Mouse (Mus musculus): ENCODE measurements around the gene Nif3l1.

The Nif3l1 gene

GRCm38 (mm10) chr1:58422879-58423278 lies 22.1 kb upstream of the Nif3l1 start:
- peak; percentile 89 for DNase-seq (ENCODE audit: low read depth, low spot score)

DNA sequence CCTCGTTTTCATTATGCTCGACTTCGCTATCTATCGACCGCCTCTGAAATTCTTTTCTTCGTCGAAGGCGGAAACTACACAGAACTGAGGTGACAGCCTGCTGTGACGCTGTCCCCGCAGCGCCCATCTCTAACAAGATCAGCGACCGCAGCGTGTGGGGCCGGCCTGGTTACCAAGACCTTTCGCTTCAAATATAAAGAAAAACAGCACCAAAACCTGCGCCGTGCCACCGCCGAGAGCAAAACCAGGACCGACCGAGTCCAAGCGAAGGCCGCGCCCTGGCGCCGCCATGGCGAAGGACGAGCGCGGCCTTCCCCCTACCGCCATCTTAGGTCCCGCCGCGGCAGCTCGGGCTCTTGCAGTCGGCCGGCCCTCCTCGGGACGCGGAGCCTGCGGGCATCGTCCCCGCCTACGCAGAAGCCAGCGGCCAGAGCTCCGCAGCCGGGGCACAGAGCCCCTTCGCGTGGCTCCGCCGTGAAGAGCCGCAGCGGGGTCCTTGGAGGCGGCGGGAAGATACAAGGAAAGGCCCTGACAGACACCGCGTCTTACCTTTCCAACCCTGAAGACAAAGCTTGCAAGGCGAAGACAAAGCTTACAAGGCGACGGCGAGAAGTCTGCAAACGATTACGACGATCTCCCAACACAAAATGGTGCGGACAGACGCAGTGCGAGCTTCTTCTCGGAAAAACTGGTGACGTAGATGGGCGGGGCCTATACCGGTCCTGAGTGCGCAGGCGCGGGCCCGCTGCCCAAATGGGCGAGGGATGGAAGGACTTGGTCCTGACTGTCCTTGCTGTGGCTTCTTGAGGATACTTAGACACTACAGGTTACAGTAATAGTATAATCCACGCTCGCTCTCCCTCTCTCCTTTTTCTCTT lies 21.3 kb upstream of the Nif3l1 start, which contains the start of gene Clk1:
Gene Clk1 (minus strand): TSS at position 696 of the 878 bp plus-strand sequence.
- DNase-seq (ENCODE audit: low read depth, low spot score) = peak; percentile 96
- peaks cover 14% of the 10 kb centered on the region for H3K36me3 ChIP-seq (ENCODE audit: control insufficient read depth, insufficient read depth, low read length, poor library complexity, severe bottlenecking)

More at GRCm38 (mm10) chr1:58422879-58423278, 22.1 kb upstream of the Nif3l1 start:
- no peaks in the 10 kb centered on the region for H3K27me3 ChIP-seq (ENCODE audit: control insufficient read depth, insufficient read depth, low read length, poor library complexity, severe bottlenecking)
- H3K36me3 ChIP-seq (ENCODE audit: control insufficient read depth, insufficient read depth, low read length, poor library complexity, severe bottlenecking) = peaks cover 16% of the 10 kb centered on the region

GRCm38 (mm10) chr1:58424551-58424950 lies 20.4 kb upstream of the Nif3l1 start:
- no peaks in the 10 kb centered on the region for H3K27me3 ChIP-seq (ENCODE audit: control insufficient read depth, insufficient read depth, low read length, poor library complexity, severe bottlenecking)
- no peak for DNase-seq (ENCODE audit: low read depth, low spot score)
- peaks cover 8% of the 10 kb centered on the region for H3K36me3 ChIP-seq (ENCODE audit: control insufficient read depth, insufficient read depth, low read length, poor library complexity, severe bottlenecking)

More for the DNA sequence above, 21.3 kb upstream of the Nif3l1 start, which contains the start of gene Clk1:
- H3K27me3 ChIP-seq (ENCODE audit: control insufficient read depth, insufficient read depth, low read length, poor library complexity, severe bottlenecking) = no peaks in the 10 kb centered on the region

DNA sequence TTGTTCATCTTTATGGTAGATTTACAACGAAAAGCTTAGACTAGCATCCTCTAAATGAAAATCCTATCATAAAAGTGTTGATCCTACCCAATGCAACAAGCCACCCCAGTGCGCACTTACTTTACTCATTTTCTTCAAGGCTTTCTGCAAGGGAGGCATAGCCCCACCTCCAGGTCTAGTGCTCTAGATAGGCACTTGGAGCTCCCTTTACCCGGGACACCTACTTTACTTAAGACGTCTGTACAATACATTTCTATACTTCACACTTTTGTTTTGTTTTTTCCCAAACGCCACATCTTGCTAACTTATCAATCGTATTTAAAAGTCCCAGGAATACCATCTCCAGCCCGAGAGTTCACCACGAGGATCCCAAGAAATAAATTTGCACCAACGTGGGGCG lies 260 bp upstream of the Nif3l1 start:
- no peak for DNase-seq (ENCODE audit: low read depth, low spot score)
- Histone ChIP-seq H3K36me3 (ENCODE audit: control insufficient read depth, insufficient read depth, low read length, poor library complexity, severe bottlenecking) (peaks cover 7% of the 10 kb centered on the region), H3K27me3 (ENCODE audit: control insufficient read depth, insufficient read depth, low read length, poor library complexity, severe bottlenecking) (no peaks in the 10 kb centered on the region)

DNA sequence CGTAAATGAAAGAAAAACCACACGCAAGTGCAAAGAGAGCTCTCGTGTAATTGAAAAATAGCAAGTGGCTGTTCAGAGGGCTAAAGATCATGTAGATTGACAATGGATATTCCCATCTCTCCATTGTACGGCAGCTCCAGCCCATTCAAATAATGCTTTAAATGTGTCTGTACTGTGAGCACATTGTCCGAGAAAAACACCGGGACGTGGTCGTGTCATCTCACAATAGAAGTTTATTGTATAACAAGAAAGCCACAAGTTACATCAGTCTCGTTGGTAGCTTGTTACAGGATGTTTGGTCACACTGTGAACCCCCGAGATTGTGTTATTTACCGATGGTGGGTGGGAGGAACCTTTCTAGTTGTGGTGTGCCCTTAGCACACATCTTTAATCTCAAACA lies 910 bp downstream of the Nif3l1 start:
- H3K27me3 ChIP-seq (ENCODE audit: control insufficient read depth, insufficient read depth, low read length, poor library complexity, severe bottlenecking) = no peaks in the 10 kb centered on the region
- peak; percentile 15 for DNase-seq (ENCODE audit: low read depth, low spot score)
- peaks cover 5% of the 10 kb centered on the region for H3K36me3 ChIP-seq (ENCODE audit: control insufficient read depth, insufficient read depth, low read length, poor library complexity, severe bottlenecking)

DNA sequence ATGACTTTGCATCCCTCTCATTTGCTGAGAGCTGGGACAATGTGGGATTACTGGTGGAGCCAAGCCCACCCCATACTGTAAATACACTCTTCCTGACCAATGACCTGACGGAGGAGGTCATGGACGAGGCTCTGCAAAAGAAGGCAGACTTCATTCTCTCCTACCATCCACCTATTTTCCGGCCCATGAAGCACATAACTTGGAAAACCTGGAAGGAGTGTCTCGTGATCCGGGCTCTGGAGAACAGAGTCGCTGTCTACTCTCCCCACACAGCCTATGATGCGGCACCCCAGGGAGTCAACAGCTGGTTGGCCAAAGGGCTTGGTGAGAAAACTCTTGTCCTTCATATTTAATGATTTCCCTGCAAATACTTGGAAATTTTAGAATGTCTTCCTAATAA lies 2.8 kb downstream of the Nif3l1 start:
- DNase-seq (ENCODE audit: low read depth, low spot score) = no peak

GRCm38 (mm10) chr1:58448396-58448795 lies 3.4 kb downstream of the Nif3l1 start:
- Histone ChIP-seq H3K36me3 (ENCODE audit: control insufficient read depth, insufficient read depth, low read length, poor library complexity, severe bottlenecking) (no peaks in the 10 kb centered on the region; the same call in 1 of the 2 replicates), H3K27me3 (ENCODE audit: control insufficient read depth, insufficient read depth, low read length, poor library complexity, severe bottlenecking) (no peaks in the 10 kb centered on the region)
- peak; percentile 7 for DNase-seq (ENCODE audit: low read depth, low spot score)

More for the DNA sequence above, 2.8 kb downstream of the Nif3l1 start:
- Histone ChIP-seq H3K36me3 (ENCODE audit: control insufficient read depth, insufficient read depth, low read length, poor library complexity, severe bottlenecking) (no peaks in the 10 kb centered on the region; the same call in 1 of the 2 replicates), H3K27me3 (ENCODE audit: control insufficient read depth, insufficient read depth, low read length, poor library complexity, severe bottlenecking) (no peaks in the 10 kb centered on the region)

- peak; percentile 65 for DNase-seq (ENCODE audit: low read depth, low spot score)
- Histone ChIP-seq H3K27me3 (ENCODE audit: control insufficient read depth, insufficient read depth, low read length, poor library complexity, severe bottlenecking) (no peaks in the 10 kb centered on the region), H3K36me3 (ENCODE audit: control insufficient read depth, insufficient read depth, low read length, poor library complexity, severe bottlenecking) (no peaks in the 10 kb centered on the region; the same call in none of the 2 replicates)
These were observed 9.4 kb downstream of the Nif3l1 start for GRCm38 (mm10) chr1:58454316-58454715.

- no peak for DNase-seq (ENCODE audit: low read depth, low spot score)
- Histone ChIP-seq H3K36me3 (ENCODE audit: control insufficient read depth, insufficient read depth, low read length, poor library complexity, severe bottlenecking) (peaks cover 2% of the 10 kb centered on the region; the same call in 1 of the 2 replicates), H3K27me3 (ENCODE audit: control insufficient read depth, insufficient read depth, low read length, poor library complexity, severe bottlenecking) (no peaks in the 10 kb centered on the region)
These were observed 13.2 kb downstream of the Nif3l1 start for GRCm38 (mm10) chr1:58458175-58458574.

- no peaks in the 10 kb centered on the region for H3K27me3 ChIP-seq (ENCODE audit: control insufficient read depth, insufficient read depth, low read length, poor library complexity, severe bottlenecking)
- DNase-seq (ENCODE audit: low read depth, low spot score) = no peak
- peaks cover 3% of the 10 kb centered on the region; the same call in 1 of the 2 replicates for H3K36me3 ChIP-seq (ENCODE audit: control insufficient read depth, insufficient read depth, low read length, poor library complexity, severe bottlenecking)
These were observed 13.9 kb downstream of the Nif3l1 start for GRCm38 (mm10) chr1:58458867-58459266.

DNA sequence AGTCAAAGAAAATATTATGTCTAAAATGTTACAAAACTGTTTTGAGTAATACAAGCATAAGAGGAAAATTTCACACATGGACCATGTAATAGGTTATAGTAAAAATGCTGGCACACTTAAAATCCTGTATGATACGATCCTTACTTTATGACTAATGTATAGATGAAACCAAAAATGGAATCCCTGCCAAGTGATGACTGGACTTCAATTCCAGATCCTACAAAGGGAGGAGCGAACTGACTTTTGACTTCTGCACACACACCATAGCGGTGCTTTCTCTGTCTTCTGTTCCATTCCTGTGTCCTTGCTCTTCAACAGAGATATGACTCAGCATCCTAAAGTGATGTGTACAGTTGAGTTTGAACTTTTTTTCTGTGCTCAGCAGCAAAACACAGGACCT lies 15.6 kb downstream of the Nif3l1 start:
- DNase-seq (ENCODE audit: low read depth, low spot score) = no peak
- Histone ChIP-seq H3K27me3 (ENCODE audit: control insufficient read depth, insufficient read depth, low read length, poor library complexity, severe bottlenecking) (no peaks in the 10 kb centered on the region), H3K36me3 (ENCODE audit: control insufficient read depth, insufficient read depth, low read length, poor library complexity, severe bottlenecking) (peaks cover 7% of the 10 kb centered on the region; the same call in 1 of the 2 replicates)

DNA sequence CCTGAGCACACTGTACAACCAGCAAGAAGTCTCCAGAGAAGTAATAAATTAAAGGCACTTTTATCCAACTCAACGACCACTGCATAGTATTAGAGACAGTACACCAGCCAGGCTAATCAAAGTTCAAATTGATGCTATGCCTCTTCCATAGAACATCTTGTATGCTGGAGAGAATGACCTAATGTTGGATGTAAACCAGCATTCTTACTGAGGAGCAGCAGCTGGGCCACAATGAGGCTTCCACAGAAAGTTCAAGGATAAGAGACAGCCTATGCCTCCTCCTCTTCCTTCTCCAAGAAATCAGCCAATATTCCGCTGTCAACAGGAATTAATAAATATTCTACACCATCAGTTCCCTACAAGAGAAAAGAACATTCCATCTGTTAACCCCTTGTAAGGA lies 19.0 kb downstream of the Nif3l1 start:
- peaks cover 12% of the 10 kb centered on the region; the same call in 1 of the 2 replicates for H3K36me3 ChIP-seq (ENCODE audit: control insufficient read depth, insufficient read depth, low read length, poor library complexity, severe bottlenecking)
- DNase-seq (ENCODE audit: low read depth, low spot score) = no peak
- H3K27me3 ChIP-seq (ENCODE audit: control insufficient read depth, insufficient read depth, low read length, poor library complexity, severe bottlenecking) = no peaks in the 10 kb centered on the region

DNA sequence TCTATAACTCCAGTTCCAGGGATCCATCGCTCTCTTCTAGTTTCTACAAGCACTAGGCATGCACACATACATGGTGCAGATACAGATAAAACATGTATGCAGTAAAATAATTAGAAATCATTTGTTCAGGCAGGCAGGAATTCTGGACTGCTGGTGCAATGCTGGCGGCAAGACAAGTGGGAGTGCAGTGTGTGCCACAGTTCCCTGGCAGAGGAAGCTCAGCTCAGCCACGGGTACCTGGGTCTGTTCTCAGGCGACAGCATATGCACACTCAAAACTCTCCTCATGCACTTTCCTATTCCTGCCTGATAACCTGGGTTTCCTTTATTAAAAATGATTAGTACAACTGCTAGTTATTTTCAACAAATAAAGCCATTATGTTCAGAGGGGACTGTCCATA lies 20.1 kb downstream of the Nif3l1 start:
- DNase-seq (ENCODE audit: low read depth, low spot score) = no peak

DNA sequence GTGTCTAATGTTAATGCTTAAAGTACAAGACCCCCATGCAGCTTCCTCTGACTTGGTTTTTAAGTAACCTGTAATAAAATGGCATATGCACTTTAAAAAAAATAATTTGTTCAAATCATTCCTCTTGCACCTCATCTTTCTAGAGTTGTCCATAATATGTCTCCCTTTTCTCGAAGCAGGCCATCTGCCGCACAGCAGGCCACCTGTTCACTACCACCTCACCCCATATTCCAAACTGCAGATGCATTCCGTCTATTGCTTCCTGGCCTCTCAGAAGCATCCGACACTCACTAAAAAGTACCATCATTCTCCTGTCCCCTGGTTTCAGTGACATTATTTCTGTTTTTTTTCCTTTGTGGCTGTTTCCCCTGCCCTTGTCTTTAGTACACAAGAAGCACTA lies 20.6 kb downstream of the Nif3l1 start:
- Histone ChIP-seq H3K27me3 (ENCODE audit: control insufficient read depth, insufficient read depth, low read length, poor library complexity, severe bottlenecking) (no peaks in the 10 kb centered on the region), H3K36me3 (ENCODE audit: control insufficient read depth, insufficient read depth, low read length, poor library complexity, severe bottlenecking) (peaks cover 17% of the 10 kb centered on the region; the same call in 1 of the 2 replicates)
- no peak for DNase-seq (ENCODE audit: low read depth, low spot score)

More for the DNA sequence above, 20.1 kb downstream of the Nif3l1 start:
- no peaks in the 10 kb centered on the region for H3K27me3 ChIP-seq (ENCODE audit: control insufficient read depth, insufficient read depth, low read length, poor library complexity, severe bottlenecking)
- H3K36me3 ChIP-seq (ENCODE audit: control insufficient read depth, insufficient read depth, low read length, poor library complexity, severe bottlenecking) = peaks cover 18% of the 10 kb centered on the region; the same call in 1 of the 2 replicates

- Histone ChIP-seq H3K36me3 (ENCODE audit: control insufficient read depth, insufficient read depth, low read length, poor library complexity, severe bottlenecking) (peaks cover 18% of the 10 kb centered on the region), H3K27me3 (ENCODE audit: control insufficient read depth, insufficient read depth, low read length, poor library complexity, severe bottlenecking) (no peaks in the 10 kb centered on the region)
- DNase-seq (ENCODE audit: low read depth, low spot score) = no peak
These were observed 30.7 kb downstream of the Nif3l1 start for GRCm38 (mm10) chr1:58475662-58476061.
